Mouse (Mus musculus): ENCODE results near the gene Cdca7l.

Gene Cdca7l

GRCm38 (mm10) chr12:117809327-117810017 lies 5.4 kb downstream of the Cdca7l start:
- no peak for DNase-seq (ENCODE audit: low spot score in 2 of 2)

- DNase-seq (ENCODE audit: low spot score in 2 of 2), result no peak
Observed at GRCm38 (mm10) chr12:117810074-117810473, 6.0 kb downstream of the Cdca7l start.

- no peak for DNase-seq (ENCODE audit: low spot score in 2 of 2)
Observed at GRCm38 (mm10) chr12:117820138-117820858, 16.2 kb downstream of the Cdca7l start.

GRCm38 (mm10) chr12:117820859-117821221 lies 16.8 kb downstream of the Cdca7l start:
- no peak for DNase-seq (ENCODE audit: low spot score in 2 of 2)

DNA sequence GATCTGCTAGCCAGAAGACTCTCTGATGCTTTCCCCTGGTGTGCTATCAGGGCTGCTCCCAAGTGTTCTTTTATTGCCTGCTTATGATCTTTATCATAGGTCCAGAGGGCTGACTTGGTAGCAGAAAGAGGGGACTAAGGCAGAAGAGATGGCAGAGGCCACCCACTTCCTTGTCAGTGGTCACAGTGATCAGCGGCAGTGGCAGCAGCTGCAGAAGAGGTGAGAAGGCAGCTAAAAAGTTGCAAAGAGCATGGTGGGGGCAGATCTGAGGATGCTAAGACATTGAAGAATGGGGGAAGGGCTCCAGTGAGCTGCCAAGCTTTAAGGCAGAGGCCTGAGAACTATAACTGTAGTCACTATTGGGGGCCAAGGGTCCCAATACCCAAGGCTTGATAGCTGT lies 17.3 kb downstream of the Cdca7l start:
- no peak for DNase-seq (ENCODE audit: low spot score in 2 of 2)

DNA sequence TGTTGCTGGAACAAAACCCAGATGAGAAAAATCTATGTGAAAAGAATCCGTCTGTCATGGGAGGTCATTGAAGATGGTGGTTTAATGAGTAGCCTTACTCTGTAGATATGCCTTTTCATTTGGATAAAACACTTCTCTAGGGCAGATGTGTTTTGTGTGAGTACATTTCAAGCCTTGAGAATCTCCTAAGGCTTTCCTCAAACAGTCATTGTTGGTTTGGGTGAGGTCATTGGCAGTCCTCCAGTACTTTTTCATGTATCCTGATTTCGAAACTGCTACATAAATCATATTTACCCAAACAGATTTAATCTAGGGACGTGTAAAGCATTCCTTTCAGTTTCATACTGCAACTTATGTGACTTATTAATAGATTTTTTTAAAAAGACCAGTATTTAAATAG lies 24.3 kb downstream of the Cdca7l start:
- no peak for DNase-seq (ENCODE audit: low spot score in 2 of 2)

GRCm38 (mm10) chr12:117831351-117831961 lies 27.4 kb downstream of the Cdca7l start:
- DNase-seq (ENCODE audit: low spot score in 2 of 2), result no peak

DNA sequence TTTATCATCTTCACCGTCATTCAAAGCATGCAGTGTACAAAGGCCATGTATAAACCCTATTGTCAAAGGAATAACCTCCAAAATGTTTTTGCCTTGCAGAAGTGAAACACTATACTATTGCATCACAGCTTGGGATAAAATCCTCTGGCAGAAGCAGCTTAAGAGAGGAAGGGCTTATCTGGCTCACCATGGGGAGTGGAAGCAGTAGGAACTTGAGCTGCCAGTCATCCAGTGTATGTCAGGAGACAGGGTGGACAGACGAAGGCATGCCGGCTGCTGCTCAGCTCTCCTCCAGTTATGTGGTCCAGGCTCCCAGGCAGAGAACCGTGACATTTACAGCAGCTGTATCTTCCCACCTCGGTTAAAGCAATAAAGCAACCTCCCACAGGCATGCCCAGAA lies 28.1 kb downstream of the Cdca7l start:
- no peak for DNase-seq (ENCODE audit: low spot score in 2 of 2)

DNA sequence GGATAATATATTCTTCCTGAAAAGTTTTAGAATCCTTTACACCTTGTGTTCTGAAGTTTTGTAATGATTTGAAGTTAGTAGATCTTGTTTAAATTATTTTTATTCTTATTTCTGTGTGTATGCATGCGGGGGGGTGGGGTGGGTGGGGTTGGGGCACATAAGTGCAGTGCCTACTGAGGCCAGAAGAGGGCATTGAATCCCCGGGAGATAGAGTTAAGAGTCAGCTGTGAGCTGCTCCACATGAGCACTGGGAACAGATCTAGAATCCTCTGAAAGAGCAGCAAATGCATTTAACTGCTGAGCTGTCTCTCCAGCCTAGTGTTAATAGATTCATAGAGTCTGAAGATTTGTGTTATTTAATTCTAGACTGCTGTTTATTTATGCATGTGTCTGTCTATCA lies 30.6 kb downstream of the Cdca7l start:
- DNase-seq (ENCODE audit: low spot score in 2 of 2), result no peak

DNA sequence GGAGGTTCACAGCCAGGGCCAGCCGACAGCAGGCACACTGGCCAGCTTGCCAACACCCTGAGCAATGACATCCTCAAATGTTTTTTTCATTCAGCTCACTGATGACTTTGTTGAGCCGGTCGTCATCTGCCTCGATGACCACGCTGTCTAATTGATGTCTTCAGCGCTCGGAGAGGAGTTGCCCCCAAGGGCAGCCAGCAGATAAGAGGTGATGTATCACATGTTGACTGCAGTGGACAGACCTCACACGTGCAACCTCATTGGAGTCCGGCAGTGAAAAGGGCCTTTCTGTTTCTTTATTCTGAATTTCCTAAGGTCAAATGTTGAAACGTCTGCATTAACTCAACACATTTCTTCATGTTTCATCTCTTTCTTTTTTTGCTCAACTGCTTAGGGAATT lies 31.3 kb downstream of the Cdca7l start:
- DNase-seq (ENCODE audit: low spot score in 2 of 2), result no peak

DNA sequence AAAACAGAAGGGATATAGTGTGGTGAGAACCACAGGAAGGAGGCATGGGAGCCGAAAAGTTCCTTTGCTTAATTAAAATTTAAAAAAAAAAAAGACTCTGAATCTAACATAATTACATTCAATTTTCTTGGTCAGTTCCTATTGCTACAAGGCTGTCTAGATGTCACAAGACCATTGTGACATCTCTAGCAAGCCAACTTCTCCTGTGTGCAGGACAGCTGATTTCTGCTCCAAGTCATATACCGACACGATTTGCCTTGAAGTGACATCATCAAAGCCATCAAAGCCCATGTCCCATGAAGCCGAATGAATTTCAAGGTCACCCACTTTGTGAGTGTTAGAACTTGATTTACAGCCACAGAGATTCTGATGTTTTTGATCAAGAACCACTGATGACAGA lies 33.3 kb downstream of the Cdca7l start:
- DNase-seq (ENCODE audit: low spot score in 2 of 2), result no peak

DNA sequence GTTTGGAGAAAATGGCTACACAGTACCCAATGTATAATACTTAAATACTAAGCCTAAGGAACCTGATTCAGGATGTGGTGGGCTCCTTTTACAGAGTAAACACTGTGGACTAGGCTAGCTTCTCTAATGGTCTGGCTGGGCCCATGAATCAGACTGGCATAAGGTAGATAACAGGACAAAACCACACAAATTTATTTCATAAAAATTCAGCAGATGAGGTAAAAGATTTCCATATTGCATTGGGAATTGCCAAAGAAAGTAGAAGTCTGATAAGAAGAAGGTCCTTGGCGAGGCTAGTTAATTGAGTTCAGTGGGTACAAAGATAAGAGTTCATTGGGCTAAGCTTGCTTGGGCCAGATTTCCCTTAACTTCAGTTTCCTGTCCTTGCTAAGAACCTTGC lies 36.6 kb downstream of the Cdca7l start:
- no peak for DNase-seq (ENCODE audit: low spot score in 2 of 2)

- DNase-seq (ENCODE audit: low spot score in 2 of 2), result no peak
Observed at GRCm38 (mm10) chr12:117842676-117843075, 38.6 kb downstream of the Cdca7l start.

DNA sequence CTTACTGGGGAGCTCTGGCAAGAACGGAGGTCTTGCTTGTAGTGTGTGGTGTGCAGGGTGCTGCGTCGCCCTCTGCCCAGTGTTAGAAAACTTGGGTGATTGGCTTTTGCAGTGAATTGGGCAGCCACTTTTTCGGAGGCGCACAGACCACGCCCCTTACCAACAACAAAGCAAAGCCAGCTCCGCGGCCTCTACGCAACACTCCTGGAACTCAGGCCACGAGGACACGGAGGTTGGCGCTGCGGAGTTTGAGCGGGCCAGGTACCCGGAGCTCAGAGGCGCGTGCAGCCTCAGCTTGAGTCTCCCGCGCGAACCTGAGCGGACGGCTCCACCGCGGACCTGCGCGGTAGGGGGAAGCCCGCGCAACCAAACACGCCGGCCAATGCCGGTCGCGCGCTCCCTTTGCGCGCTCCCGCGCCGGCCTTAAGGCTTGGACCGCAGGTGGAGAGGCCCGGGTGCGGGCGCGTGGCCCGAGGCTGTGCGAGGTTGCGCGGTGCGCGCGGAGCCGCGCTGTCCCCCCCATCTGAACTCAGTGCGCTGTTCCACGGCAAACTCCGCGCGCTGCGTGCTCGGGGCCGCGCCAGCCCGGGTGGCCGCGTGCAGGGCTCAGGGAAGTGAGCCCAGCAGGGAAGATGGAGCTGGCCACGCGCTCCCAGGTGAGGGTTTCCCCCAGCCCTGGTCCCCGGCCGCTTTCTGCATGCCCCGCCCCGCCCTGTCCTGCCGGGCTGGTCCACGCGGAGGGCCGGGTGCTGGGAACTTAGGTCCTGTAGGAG lies 39.4 kb downstream of the Cdca7l start:
- DNase-seq (ENCODE audit: low spot score in 2 of 2), result peak; percentile 48 to 51

- DNase-seq (ENCODE audit: low spot score in 2 of 2), result peak in 1 of 2 experiments; percentile 7
Observed at GRCm38 (mm10) chr12:117844075-117844408, 40.0 kb downstream of the Cdca7l start.

DNA sequence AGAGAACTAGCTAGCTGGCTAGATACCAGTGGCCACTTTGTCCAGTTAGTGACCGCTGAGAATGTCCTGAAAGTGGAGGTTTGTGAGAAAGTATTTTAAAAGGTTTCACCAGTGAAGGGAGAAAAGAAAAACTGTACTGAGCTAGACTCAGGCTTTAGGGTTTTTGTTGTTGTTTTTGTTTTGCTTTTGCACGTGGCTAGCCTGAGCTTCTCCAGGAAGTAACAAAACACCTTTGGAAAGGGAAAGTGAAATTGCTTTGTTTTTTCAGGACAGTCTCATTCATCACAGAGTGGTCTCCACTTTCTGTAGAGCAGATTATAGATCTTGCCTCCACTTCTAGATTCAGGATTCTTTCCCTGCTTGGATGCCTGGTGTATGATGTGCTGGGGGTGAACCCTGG lies 40.8 kb downstream of the Cdca7l start:
- DNase-seq (ENCODE audit: low spot score in 2 of 2), result no peak

DNA sequence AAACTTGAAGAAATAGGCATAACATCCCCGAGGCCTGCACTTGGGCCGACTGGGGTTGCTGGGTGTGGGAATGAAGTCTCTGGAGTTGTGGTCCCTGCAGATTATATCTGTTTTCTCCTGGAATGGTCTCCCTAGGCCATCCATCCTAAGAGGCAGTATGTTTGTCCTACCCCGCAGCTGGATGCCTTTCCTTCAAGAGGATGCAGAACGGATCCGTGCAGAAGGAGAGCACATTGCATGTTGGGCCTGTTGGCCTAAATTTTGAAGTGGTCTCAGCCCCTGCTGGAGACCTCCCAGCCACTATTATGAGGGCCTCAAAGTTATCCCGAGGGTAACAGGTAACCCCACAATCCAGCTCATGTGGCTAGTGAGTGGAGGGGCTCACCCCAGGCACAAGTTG lies 44.5 kb downstream of the Cdca7l start:
- DNase-seq (ENCODE audit: low spot score in 2 of 2), result no peak

DNA sequence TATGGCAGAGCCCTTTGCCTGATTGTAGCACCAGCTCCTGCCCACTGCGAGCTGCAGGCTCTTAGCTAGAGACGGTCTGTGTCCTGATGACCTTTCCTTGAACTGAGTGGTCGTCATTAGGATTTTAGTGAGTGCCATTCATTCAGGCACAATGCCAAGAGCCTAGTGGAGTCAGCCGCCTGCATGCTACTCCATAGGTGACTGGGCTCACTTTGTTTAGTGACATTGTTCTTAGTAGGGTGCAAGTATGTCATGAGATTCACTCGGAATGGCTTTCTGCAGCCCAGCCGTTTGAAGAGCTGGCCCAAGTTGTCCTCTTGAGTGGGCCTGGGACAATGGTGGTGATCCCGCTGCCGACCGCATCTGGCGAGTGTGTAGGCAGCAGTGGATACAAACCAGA lies 46.4 kb downstream of the Cdca7l start:
- DNase-seq (ENCODE audit: low spot score in 2 of 2), result no peak

GRCm38 (mm10) chr12:117853316-117853715 lies 49.2 kb downstream of the Cdca7l start:
- peak; percentile 8 to 18 for DNase-seq (ENCODE audit: low spot score in 2 of 2)

DNA sequence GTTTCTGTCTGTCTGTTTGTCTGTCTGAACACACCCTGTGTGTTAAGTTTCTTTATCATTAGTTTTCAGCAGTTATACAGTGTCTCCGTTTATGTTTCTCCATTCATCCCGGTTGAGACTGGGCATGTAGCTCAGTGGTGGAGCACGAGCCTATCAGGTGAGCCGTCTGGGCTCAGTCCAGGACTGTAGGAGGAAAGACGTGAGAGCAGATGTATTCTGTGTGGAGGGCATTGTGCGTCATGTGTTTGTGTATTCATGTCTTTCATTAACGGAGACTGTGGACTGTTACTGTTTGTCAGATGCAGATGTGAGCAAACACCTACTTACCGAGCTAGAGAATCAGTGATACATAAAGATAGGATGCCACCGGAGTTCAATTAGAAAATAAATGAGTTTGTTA lies 52.9 kb downstream of the Cdca7l start:
- no peak for DNase-seq (ENCODE audit: low spot score in 2 of 2)

- DNase-seq (ENCODE audit: low spot score in 2 of 2), result no peak
Observed at GRCm38 (mm10) chr12:117857884-117858283, 53.8 kb downstream of the Cdca7l start.

GRCm38 (mm10) chr12:117860840-117861239 lies 56.8 kb downstream of the Cdca7l start:
- DNase-seq (ENCODE audit: low spot score in 2 of 2), result no peak

Measured in spleen, postnatal 36 days (tissue).